Mouse (Mus musculus) MEL (cell line): ENCODE results near the gene Tgm5. TPM values are rescaled to one million over a fixed set of nuclear protein-coding genes. Genes with fewer than 3 reads are reported as not detected.

Experiments
- DNase-seq: peaks from one replicate; pipeline ENCODE4 v3.0.0; 2011; ENCODE audit warnings: low read depth, low spot score
- H3K27ac ChIP-seq: 2 replicates; pipeline ENCODE4 v1.5.1; 2012; ENCODE audit warnings: low read depth, mild to moderate bottlenecking, control low read depth, low read length, moderate library complexity; ENCODE audit not compliant: control insufficient read depth
- H3K27me3 ChIP-seq, 2 experiments: fragments of 150-350 bp in 1 of 2; sonication (generic) in 1 of 2; 2 replicates each; pipeline ENCODE4 v1.6.1; 2012; ENCODE audit warnings: low read length in 2 of 2, mild to moderate bottlenecking in 2 of 2, improper control_type of control experiment in 1 of 2, moderate library complexity in 1 of 2; ENCODE audit not compliant: insufficient read depth in 2 of 2, control insufficient read depth in 1 of 2
- H3K36me3 ChIP-seq, 2 experiments: 2 replicates each; pipeline ENCODE4 v1.6.1; 2012 to 2014; ENCODE audit warnings: low read length in 2 of 2, improper control_type of control experiment in 1 of 2, inconsistent platforms in 1 of 2, mild to moderate bottlenecking in 1 of 2; ENCODE audit not compliant: insufficient read depth in 2 of 2, control insufficient read depth in 1 of 2
- H3K4me1 ChIP-seq, 2 experiments: fragments of 150-350 bp in 1 of 2; sonication (generic) in 1 of 2; 2 replicates each; pipeline ENCODE4 v1.6.1; 2012; ENCODE audit warnings: low read length in 2 of 2, improper control_type of control experiment in 1 of 2, mild to moderate bottlenecking in 1 of 2; ENCODE audit not compliant: insufficient read depth in 2 of 2, control insufficient read depth in 1 of 2
- H3K4me3 ChIP-seq, 2 experiments: fragments of 150-350 bp in 1 of 2; sonication (generic) in 1 of 2; 2 replicates each; pipeline ENCODE4 v1.5.1; 2012; ENCODE audit warnings: low read depth in 2 of 2, low read length in 2 of 2, mild to moderate bottlenecking in 2 of 2, moderate library complexity in 2 of 2, control low read depth in 1 of 2, improper control_type of control experiment in 1 of 2; ENCODE audit not compliant: control insufficient read depth in 1 of 2, insufficient read depth in 1 of 2
- H3K79me2 ChIP-seq: 2 replicates; pipeline ENCODE4 v1.6.1; 2012; ENCODE audit warnings: mild to moderate bottlenecking, low read length, moderate library complexity; ENCODE audit not compliant: control insufficient read depth, poor library complexity, insufficient read depth
- H3K9ac ChIP-seq: 2 replicates; pipeline ENCODE4 v1.6.1; 2012; ENCODE audit warnings: low read depth, mild to moderate bottlenecking, control low read depth, low read length, moderate library complexity; ENCODE audit not compliant: control insufficient read depth, poor library complexity, severe bottlenecking
- H3K9me3 ChIP-seq: fragments of 150-350 bp; sonication (generic); replicated peaks from 2 replicates; pipeline ENCODE4 v1.6.1; 2012; ENCODE audit warnings: mild to moderate bottlenecking, low read length, improper control_type of control experiment, moderate library complexity; ENCODE audit not compliant: insufficient read depth
- BHLHE40 ChIP-seq: IDR thresholded peaks from 2 replicates; pipeline ENCODE4 v1.6.1; 2012; ENCODE audit warnings: low read depth, mild to moderate bottlenecking, inconsistent platforms, low read length, improper control_type of control experiment, borderline replicate concordance
- CTCF ChIP-seq, 3 experiments: IDR thresholded peaks in 2 of 3; conservative IDR thresholded peaks in 1 of 3; 2 replicates each; pipeline ENCODE4 v1.5.1; 2011 to 2012; ENCODE audit warnings: low read length in 3 of 3, low read depth in 2 of 3, mild to moderate bottlenecking in 2 of 3, improper control_type of control experiment in 1 of 3, inconsistent platforms in 1 of 3, mixed read lengths in 1 of 3, moderate library complexity in 1 of 3; ENCODE audit not compliant: control insufficient read depth in 1 of 3, insufficient read depth in 1 of 3, poor library complexity in 1 of 3, severe bottlenecking in 1 of 3
- E2F4 ChIP-seq: IDR thresholded peaks from 2 replicates; pipeline ENCODE4 v1.6.1; 2011; ENCODE audit warnings: low read depth, low read length, improper control_type of control experiment, borderline replicate concordance
- ETS1 ChIP-seq: IDR thresholded peaks from 2 replicates; pipeline ENCODE4 v1.6.1; 2012; ENCODE audit warnings: low read depth, mild to moderate bottlenecking, inconsistent platforms, low read length, improper control_type of control experiment, moderate library complexity
- GABPA ChIP-seq: IDR thresholded peaks from 2 replicates; pipeline ENCODE4 v1.6.1; 2012; ENCODE audit warnings: low read depth, mild to moderate bottlenecking, inconsistent platforms, low read length, improper control_type of control experiment, moderate library complexity
- GATA1 ChIP-seq: IDR thresholded peaks from 2 replicates; pipeline ENCODE4 v1.6.1; 2011; ENCODE audit warnings: low read depth, low read length, improper control_type of control experiment
- JUND ChIP-seq: IDR thresholded peaks from 2 replicates; pipeline ENCODE4 v1.6.1; 2011; ENCODE audit warnings: low read depth, mild to moderate bottlenecking, improper control_type of control experiment, low read length
- MAFK ChIP-seq: IDR thresholded peaks from 2 replicates; pipeline ENCODE4 v1.6.1; 2011; ENCODE audit warnings: low read depth, mild to moderate bottlenecking, low read length, improper control_type of control experiment, borderline replicate concordance
- MXI1 ChIP-seq: IDR thresholded peaks from 2 replicates; pipeline ENCODE4 v1.6.1; 2011; ENCODE audit warnings: mild to moderate bottlenecking, low read depth, low read length, improper control_type of control experiment
- MYB ChIP-seq: IDR thresholded peaks from 2 replicates; pipeline ENCODE4 v1.6.1; 2011; ENCODE audit warnings: mild to moderate bottlenecking, low read depth, low read length, improper control_type of control experiment
- MYC ChIP-seq: IDR thresholded peaks from 2 replicates; pipeline ENCODE4 v1.6.1; 2011; ENCODE audit warnings: low read depth, mild to moderate bottlenecking, low read length, improper control_type of control experiment, moderate library complexity
- NELFE ChIP-seq: IDR thresholded peaks from 2 replicates; pipeline ENCODE4 v1.6.1; 2011; ENCODE audit warnings: low read depth, low read length, improper control_type of control experiment
- POLR2AphosphoS2 ChIP-seq: IDR thresholded peaks from 2 replicates; pipeline ENCODE4 v1.6.1; 2011; ENCODE audit warnings: low read length, improper control_type of control experiment
- RAD21 ChIP-seq: IDR thresholded peaks from 2 replicates; pipeline ENCODE4 v1.6.1; 2011; ENCODE audit warnings: mild to moderate bottlenecking, low read depth, low read length, improper control_type of control experiment
- RCOR1 ChIP-seq: IDR thresholded peaks from 2 replicates; pipeline ENCODE4 v1.6.1; 2012; ENCODE audit warnings: low read depth, mild to moderate bottlenecking, inconsistent platforms, low read length, improper control_type of control experiment
- SIN3A ChIP-seq: IDR thresholded peaks from 2 replicates; pipeline ENCODE4 v1.6.1; 2012; ENCODE audit warnings: low read length, improper control_type of control experiment, inconsistent platforms
- TCF12 ChIP-seq: IDR thresholded peaks from 2 replicates; pipeline ENCODE4 v1.6.1; 2014; ENCODE audit warnings: low read depth, mild to moderate bottlenecking, inconsistent platforms, low read length, improper control_type of control experiment, moderate library complexity
- USF1 ChIP-seq: IDR thresholded peaks from 2 replicates; pipeline ENCODE4 v1.6.1; 2014; ENCODE audit warnings: low read depth, mild to moderate bottlenecking, inconsistent platforms, low read length, improper control_type of control experiment, moderate library complexity
- ZC3H11A ChIP-seq: IDR thresholded peaks from 2 replicates; pipeline ENCODE4 v1.6.1; 2012; ENCODE audit warnings: low read depth, mild to moderate bottlenecking, inconsistent platforms, low read length, improper control_type of control experiment
- ZKSCAN1 ChIP-seq: IDR thresholded peaks from 2 replicates; pipeline ENCODE4 v1.6.1; 2012; ENCODE audit warnings: low read depth, mild to moderate bottlenecking, inconsistent platforms, low read length, improper control_type of control experiment, moderate library complexity
- ZMIZ1 ChIP-seq: IDR thresholded peaks from 2 replicates; pipeline ENCODE4 v1.6.1; 2012; ENCODE audit warnings: low read depth, mild to moderate bottlenecking, inconsistent platforms, low read length, improper control_type of control experiment, moderate library complexity
- polyA plus RNA-seq, 2 experiments: library from polyadenylated mRNA; stranded (reverse) in 1 of 2; unstranded in 1 of 2; fragments of >175 nt in 1 of 2; fragments of >200 nt in 1 of 2; gene quantifications; 2 replicates each; pipeline versions ENCODE4 v1.2.1 to v1.2.4; 2012; ENCODE audit warnings: low replicate concordance in 2 of 2, low read depth in 1 of 2; ENCODE audit not compliant: insufficient read length in 2 of 2, insufficient read depth in 1 of 2, missing spikeins in 1 of 2
- total RNA-seq: library from RNA; depleted of rRNA; stranded (reverse); fragments of 300-350 nt; gene quantifications from 2 replicates; pipeline ENCODE4 v1.2.3, GENCODE M21; 2012

Tgm5 gene
- total and polyA plus RNA-seq, 3 experiments = not detected

DNA sequence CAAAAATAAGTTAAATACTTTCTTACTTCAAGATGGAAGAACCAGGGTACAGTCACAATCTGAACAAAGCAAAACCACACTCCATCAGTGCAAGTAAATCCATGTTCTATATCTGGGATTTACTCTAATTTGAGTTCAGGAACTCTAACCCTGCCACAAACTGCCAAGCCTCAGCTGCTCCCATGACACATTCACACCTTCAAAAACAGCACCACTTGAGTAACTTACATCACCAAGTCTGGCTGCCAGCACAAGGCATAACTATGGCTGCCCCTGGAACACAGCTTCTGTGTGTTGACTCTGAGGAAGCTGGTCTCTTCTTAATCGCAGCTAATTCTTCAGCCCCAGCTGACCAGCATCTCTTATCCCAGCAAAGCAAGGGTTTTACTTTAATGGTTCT lies 68.5 kb downstream of the Tgm5 start:
- Histone ChIP-seq H3K27me3 (no peaks in the 10 kb centered on the region), H3K27ac (no peak overlapping the region), H3K36me3 (peaks cover 0 to 5% of the 10 kb centered on the region in 2 experiments; a peak in 2 of 4 replicates), H3K9me3 (no peaks in the 10 kb centered on the region)
- TF ChIP-seq MYC = no peak
- TF ChIP-seq ZKSCAN1 = no peak
- no peak for TF ChIP-seq CTCF (IDR thresholded peaks at IDR 0.05 in 2 of 3, conservative IDR thresholded peaks at IDR 0.05 in 1 of 3; ENCODE audit: control insufficient read depth in 1 of 3, insufficient read depth in 1 of 3, low read depth in 2 of 3, low read length in 3 of 3, poor library complexity in 1 of 3, severe bottlenecking in 1 of 3)
- TF ChIP-seq NELFE = no peak
- TF ChIP-seq RCOR1 = no peak
- TF ChIP-seq RAD21 = no peak
- no peak for TF ChIP-seq MXI1
- TF ChIP-seq POLR2AphosphoS2 = no peak
- no peak for TF ChIP-seq E2F4
- TF ChIP-seq JUND = no peak
- TF ChIP-seq TCF12 = no peak
- TF ChIP-seq MAFK = no peak
- TF ChIP-seq USF1 = no peak
- TF ChIP-seq ETS1 = no peak
- TF ChIP-seq GABPA = no peak
- TF ChIP-seq, all 39 proteins: peak for 0
- Histone ChIP-seq H3K4me1 (peaks cover 3 to 8% of the 10 kb centered on the region in 2 experiments), H3K79me2 (no peaks in the 10 kb centered on the region), H3K4me3 (no peak overlapping the region), H3K9ac (no peak overlapping the region)
- DNase-seq = no peak

DNA sequence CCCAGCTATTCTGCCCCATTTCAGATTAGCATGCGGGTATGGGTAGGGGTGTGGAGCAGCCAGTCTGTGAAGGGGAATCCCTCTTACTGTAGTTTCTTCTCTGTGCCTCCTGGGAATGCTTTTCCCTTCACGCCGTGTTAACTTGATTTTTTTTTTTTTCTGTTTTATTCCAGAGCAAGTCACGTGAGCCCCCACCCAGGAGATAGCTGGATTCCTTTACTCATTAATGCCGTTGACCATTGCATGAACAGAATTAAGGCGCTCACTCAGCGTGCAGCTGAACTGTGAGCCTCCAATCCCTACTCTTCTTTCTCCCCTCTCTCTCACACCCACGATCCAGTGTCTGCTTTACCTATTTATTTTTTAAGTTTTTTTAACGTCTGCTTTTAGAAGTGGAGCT lies 69.4 kb downstream of the Tgm5 start:
- DNase-seq = no peak
- Histone ChIP-seq H3K36me3 (peaks cover 0 to 5% of the 10 kb centered on the region in 2 experiments; a peak in 2 of 4 replicates), H3K27ac (no peak overlapping the region), H3K27me3 (no peaks in the 10 kb centered on the region), H3K4me1 (peaks cover 3 to 8% of the 10 kb centered on the region in 2 experiments), H3K9ac (no peak overlapping the region), H3K4me3 (no peak overlapping the region), H3K9me3 (no peaks in the 10 kb centered on the region), H3K79me2 (no peaks in the 10 kb centered on the region)
- TF ChIP-seq SIN3A (no peak), NELFE (no peak), ZC3H11A (no peak), ZMIZ1 (no peak), BHLHE40 (no peak), MYB (no peak), JUND (no peak), GATA1 (no peak)
